Mouse (Mus musculus) natural killer cell, adult 2 months (primary cell): ENCODE data around the gene Sept10.
"Not testable (repeated sequence)": the region's sequence is repeated elsewhere in the genome, so short reads cannot be mapped to it uniquely, and the experiment has no call there.

Experiments
- DNase-seq, 2 experiments: peaks; one replicate each; pipeline ENCODE4 v3.0.0; 2022; ENCODE audit warnings: low spot score in 2 of 2

The Sept10 gene

DNA sequence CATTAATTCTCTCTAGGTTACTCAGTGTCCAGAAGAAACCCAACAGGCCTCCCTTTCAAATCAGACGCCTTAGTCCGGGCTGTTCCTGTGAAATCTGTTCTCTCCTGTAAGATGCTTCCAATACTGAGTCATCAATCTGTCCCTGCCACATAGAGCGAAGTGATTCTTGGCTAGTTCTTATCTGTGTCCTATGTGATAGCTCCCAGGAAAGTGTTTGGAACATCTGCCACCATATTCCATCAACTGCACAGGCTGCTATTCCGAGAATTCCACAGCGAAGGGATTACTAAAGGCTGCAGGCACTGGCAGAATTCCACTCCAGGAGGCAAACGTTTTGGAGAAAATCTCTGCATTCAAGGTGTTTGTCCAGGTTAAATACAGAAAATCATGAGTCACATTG is 94.0 kb downstream of the Sept10 start:
- no peak for DNase-seq

DNA sequence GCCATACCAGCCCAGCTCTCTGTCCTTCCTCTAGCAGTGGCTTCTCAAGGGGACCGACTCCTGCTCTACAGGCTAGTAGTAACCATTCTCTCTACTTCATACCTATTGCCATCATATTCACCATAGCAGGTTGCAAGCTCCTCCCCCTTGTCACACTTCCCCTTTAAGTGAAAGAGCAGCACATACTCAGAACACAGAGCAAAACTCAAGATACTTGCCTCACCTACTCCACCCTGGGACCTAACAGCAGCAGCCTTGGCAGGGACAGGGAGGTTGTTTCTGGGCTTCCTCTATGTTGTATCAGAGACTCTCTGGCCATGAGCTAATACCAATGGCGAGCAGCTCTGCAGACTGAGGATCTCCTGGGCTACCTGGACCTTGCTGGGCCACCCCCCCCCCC is 96.2 kb downstream of the Sept10 start:
- DNase-seq, result no peak

DNA sequence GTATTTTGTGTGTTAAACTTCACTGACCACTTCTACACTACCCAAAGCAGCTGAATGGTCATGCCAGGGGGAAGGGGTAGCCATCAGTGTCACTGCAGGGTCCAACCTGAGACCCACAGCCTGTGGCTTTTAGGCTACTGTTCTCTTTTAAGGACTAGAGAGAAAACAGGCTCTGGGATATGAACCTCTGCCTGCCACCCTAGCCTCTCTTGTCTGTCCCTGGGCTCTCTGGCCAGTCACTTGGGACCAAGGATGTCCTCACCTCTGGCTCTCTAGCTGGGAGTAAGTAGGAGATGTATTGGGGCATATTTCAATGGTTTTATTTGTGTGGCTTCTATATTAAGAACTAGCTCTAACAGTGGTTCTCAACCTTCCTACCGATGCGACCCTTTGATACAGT is 101.8 kb downstream of the Sept10 start:
- no peak for DNase-seq

GRCm38 (mm10) chr10:59119001-59119400 is 102.6 kb downstream of the Sept10 start:
- no peak for DNase-seq

- DNase-seq, result no peak
Observed at GRCm38 (mm10) chr10:59117555-59117954, 104.1 kb downstream of the Sept10 start.

- DNase-seq, result no peak
Observed at GRCm38 (mm10) chr10:59116331-59116730, 105.3 kb downstream of the Sept10 start.

DNA sequence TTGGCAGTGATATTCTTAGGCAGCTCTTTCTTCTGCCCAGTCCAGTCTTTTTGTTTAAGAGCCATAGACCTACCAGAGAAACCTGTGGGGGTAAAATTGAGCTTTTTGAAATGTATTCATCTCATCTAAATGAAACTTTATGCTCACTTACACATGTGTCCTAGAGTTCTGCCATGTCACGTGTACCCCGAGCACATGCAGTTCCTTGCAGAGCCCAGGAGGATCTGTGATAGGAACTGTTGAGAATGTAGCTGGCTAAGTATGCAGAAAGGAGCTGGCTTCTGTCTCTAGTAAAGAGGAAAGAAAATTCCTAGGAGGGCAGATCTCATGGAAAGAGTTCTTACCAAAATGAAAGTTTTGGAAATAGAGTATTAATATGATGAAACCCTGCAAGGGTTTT is 106.0 kb downstream of the Sept10 start:
- DNase-seq, result no peak

GRCm38 (mm10) chr10:59114535-59115291 is 106.9 kb downstream of the Sept10 start:
- DNase-seq, result no peak

GRCm38 (mm10) chr10:59113386-59113785 is 108.3 kb downstream of the Sept10 start:
- no peak for DNase-seq

- no peak for DNase-seq
Observed at GRCm38 (mm10) chr10:59112755-59113154, 108.9 kb downstream of the Sept10 start.

DNA sequence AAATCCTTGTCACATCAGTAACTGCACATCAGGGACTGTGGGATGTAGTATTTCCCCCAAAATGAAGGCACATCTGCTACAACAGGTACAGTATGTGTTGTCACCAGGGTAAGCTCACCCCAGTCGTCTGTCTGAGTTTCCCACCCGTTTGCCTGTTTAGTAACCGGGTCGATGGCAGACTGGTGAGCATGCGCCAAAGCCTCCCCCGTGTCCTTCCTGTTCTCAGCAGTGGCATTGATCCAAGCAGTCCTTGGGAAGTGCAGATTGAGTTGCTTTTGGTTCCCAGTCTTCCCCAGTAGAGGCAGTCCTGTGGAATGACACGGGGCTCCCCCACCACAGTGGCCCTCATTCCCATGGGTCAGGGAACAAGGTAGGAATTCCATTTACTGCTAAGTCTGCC is 111.3 kb downstream of the Sept10 start:
- DNase-seq, result no peak

- DNase-seq, result peak; percentile 13 to 54
Observed at GRCm38 (mm10) chr10:59109015-59109414, 112.6 kb downstream of the Sept10 start.

DNA sequence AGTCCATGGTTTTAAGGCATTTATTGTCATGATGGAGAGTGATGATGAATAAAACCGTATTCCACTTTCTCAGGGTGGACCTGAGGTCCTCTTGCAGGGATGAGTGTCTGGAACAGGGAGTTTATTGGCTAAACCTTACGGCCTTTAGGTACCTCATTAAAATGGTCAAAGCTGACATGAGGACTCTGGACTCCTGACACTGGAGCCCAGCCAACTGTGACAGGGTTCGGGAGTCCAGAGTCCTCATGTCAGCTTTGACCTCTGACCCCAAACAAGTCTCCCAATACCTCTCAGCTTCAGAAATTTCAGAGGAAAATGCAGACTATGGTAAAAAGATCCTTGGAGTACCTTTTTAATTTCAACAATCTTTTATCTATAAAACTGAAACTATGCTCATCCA is 115.0 kb downstream of the Sept10 start:
- no peak for DNase-seq

- no peak for DNase-seq
Observed at GRCm38 (mm10) chr10:59105885-59106284, 115.8 kb downstream of the Sept10 start.

GRCm38 (mm10) chr10:59104683-59105082 is 117.0 kb downstream of the Sept10 start:
- DNase-seq, result no peak

- DNase-seq, result not testable (repeated sequence)
Observed at GRCm38 (mm10) chr10:59103076-59103475, 118.6 kb downstream of the Sept10 start.

DNA sequence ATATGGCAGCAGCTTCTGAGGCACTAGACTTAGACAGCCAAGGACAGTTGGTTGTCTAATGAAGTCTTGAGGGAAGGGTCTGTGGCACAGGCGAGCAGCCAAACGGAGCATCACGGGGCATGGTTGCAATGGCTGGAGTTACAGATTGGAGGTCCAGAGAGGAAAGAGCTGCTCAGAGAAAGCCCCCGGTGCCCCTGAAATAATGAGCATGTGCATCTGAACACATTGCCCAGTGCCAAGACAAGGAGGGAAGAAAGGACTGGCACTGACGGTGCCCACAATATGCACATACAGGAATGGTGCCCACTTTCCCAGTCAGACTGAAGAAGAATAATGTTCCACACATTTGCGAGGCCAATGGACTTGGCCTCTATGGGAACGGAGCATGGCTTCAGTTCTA is 129.7 kb downstream of the Sept10 start:
- DNase-seq, result no peak
